Mouse (Mus musculus) CH12F3 (cell line): ENCODE data around the gene Lrrc55.
"Not testable (repeated sequence)": the region's sequence is repeated elsewhere in the genome, so short reads cannot be mapped to it uniquely, and the experiment has no call there.

Source experiments
- in situ Hi-C: fragments of 300-500 bp; cut with MboI; formaldehyde crosslinking; loops from 2 replicates; pipeline ENCODE4 v1.14.3; 2020; ENCODE audit warnings: low sequenced_read_pairs

Gene Lrrc55

DNA sequence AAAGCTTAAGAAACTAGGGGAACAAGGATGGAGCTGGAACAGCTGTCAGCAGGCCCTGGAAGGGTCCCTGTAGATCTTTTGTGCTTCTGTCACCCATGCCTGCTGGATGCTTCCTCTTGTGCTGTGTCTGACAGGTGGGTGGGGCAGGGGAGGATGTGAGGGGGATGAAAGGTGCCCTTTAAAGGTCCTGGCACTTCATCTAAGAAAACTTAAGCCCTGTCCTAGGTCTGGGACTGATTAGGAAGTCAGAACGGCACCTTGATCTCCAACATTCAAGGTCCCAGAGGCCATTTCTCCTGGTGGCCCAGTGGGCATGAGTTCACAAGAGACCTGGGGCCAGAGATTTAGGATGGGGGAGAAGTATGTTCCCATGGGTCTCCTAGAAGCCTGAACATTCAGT, at the start of gene Lrrc55:
Gene Lrrc55 (minus strand): TSS at position 297 of the 400 bp plus-strand sequence.
- in situ Hi-C loops: no loop called here

DNA sequence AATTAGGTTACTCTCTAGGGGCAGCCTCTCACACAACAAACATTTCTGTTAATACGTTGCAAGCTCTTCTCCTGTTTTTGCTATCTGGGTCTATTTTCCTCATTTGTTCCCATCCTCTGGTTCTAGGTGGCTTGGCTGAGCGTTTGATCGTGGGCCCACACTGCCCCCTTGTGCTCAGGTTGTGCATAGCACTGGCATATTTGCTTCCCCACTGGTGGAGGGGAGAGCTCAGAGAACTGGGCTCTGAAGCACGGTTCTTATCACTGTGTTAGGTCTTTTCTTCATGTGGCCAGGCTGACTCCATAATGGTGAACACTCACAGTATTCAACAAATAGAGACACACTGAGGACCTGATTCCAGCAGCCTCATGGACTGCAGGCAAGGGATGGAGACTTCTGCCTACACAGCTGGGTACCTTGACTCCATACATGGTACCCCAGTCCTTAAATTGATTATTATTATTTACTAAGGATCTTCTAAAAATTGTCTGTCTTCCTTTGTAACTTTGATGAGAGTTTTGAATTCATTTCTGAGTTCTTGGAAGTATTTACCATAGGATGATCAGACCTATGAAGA, 49.6 kb upstream of the Lrrc55 start:
- in situ Hi-C loops: loop anchor here (5.0 kb wide), 1 partner anchor 124 kb away; no protein-coding TSS in a partner anchor

DNA sequence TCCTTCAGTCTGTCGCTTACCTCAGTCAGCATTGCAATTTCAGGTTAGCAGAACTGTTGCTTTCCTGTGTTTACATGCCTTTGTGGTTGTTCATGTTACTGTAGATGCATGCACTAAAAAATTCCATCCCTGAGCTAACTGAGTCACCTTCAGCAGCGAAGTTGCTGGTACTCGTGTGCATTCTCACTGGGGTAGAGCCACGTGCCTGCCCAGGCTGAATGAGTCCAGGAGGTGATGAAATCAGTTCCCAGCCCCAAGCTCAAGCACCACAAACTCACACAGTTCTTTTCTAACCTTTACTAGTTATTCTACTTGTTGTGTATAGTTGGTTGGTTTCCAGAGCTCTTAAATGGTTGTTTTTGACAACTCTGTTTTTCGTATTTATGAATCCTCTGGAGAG, 48.7 kb upstream of the Lrrc55 start:
- in situ Hi-C loops: loop anchor here (5.0 kb wide), 1 partner anchor 123 kb away; no protein-coding TSS in a partner anchor

GRCm38 (mm10) chr2:85238068-85238667, 41.2 kb upstream of the Lrrc55 start:
- in situ Hi-C loops: no loop called here

- in situ Hi-C loops: not testable (repeated sequence)
These were observed 40.2 kb upstream of the Lrrc55 start for GRCm38 (mm10) chr2:85237231-85237630.

DNA sequence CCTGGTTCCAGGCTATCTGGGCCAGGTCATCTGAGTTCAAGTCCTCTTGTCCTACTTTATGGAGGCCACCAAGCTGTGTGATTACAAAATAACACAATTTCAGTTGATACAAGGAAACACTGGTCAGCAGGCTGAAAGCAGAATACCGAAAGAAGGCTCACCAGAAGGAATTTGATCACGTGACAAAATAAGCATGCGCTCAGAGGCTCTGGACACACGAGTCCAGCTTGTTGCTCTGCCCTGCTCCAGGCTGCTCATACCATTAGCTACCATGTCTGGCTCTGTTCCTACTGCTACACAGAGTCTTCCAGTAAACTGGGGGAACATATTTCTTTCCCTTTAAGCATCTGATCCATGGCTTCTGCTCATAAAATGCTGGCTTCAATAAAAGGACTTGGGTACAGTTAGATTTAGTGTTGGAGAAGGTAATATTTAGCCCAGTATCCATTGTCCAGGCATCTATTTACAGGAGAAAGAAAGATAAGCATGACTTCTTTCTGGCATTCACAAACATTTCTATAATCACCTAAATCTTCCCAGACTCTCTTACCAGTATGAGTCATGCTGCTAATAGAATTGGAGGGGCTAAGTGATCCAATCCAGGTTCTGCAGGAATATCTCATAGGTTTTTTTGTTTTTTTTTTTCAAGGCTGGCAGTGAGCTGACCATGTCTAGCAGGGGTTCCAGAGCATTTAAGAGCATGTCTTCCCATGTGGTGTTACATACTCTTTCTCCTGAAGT, 33.9 kb upstream of the Lrrc55 start:
- in situ Hi-C loops: no loop called here

GRCm38 (mm10) chr2:85229606-85230005, 32.6 kb upstream of the Lrrc55 start:
- in situ Hi-C loops: no loop called here

DNA sequence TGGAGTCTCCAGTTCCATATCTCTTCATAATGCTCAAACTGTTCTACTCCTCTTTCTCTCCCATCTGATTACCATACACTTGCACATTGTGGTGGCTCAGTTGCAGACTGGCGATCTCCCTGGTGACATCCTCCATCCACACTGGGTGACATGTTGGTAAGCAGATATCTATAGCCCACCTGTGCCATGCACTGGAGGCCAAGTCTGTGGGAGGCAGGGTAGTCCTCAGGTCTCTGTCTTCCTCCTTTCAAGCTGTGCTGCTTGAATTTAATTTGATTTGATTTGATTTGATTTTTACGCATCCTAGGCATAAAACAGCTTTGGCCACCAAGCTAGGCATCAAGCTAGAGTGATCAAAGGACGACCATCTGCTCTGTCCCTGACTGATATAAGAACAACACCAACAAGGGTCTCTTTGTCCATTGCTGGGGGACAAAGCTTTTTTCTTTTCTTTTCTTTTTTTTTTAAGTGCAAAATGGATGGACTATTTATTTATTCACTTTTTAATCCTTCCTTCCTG, 30.9 kb upstream of the Lrrc55 start:
- in situ Hi-C loops: no loop called here

- in situ Hi-C loops: no loop called here
These were observed 27.5 kb upstream of the Lrrc55 start for GRCm38 (mm10) chr2:85224221-85225179.

DNA sequence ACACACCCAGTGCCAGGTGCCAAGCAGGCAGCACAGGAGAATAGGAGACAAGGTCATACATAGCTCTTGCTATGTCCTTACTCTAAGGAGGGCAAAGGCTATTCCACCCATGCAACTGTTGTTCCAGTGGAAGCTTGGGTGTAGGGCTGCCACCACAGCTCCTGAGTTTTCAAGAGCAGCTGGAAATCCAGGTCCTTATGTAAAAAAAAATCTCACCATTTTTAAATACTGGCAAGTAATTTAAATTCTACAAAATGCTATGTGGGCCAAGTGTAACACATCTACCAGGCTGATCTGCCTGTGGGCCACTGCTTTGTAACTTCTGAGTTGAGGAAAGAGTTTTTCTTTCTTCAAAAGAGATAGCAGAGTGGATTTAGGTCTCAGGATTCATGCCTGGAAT, 19.6 kb upstream of the Lrrc55 start:
- in situ Hi-C loops: no loop called here

DNA sequence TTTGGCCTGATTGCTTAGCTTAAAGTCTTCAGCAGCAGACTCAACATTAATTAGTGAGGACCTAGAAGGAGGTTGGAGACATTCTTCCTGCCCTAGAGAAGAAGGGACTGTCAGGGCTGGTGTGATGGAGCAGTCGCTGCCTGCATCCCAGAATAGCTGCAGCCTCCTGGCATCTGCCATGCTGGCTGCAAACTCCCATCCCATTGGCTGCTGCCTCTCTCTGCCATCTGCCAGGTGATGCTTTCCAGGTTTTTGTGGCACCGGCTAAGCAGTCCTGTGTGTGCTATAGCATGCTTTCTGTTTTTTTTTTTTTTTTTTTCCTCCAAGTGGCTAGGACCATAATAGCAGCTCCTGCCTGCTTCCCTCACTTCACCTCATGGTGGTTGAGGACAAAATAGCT, 16.7 kb upstream of the Lrrc55 start:
- in situ Hi-C loops: no loop called here

DNA sequence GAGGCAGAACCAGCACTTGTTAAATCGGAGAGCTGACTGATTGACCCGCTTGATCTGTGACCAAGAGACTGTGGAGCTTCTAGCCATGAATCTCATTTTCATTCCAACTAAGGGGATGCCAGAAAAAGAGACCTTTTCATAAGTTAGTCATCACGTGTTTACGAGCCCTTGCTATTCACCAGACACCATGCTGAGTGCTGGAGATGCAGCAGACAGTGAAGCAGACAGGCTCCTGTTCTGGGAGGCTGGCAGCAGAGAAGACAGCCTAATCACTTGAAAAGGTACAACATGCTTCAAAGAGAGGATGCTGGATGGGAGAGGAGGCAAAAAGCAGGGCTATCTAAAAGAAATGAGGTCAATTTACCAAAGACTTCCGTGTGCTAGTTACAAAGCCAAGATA, 12.3 kb upstream of the Lrrc55 start:
- in situ Hi-C loops: no loop called here

DNA sequence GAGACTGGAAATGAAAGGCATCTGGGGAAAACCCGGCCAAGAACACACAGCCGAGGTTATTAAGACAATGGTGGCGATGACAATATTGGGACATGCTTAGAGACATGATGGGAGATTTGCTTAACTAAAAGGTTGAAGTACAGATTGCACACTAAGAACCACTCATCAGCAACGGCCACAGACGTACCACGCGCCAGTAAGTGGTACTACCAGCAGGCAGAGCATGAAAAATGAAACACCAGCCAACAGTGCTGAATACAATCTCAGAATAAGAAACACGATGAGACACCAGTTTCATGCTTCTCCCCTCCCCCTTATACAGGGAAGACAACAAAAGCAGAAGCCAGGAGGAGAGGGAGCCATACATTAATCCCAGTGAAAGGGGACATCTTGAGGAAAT, 8.2 kb upstream of the Lrrc55 start:
- in situ Hi-C loops: no loop called here

- in situ Hi-C loops: no loop called here
These were observed 1.3 kb upstream of the Lrrc55 start for GRCm38 (mm10) chr2:85198011-85198965.

DNA sequence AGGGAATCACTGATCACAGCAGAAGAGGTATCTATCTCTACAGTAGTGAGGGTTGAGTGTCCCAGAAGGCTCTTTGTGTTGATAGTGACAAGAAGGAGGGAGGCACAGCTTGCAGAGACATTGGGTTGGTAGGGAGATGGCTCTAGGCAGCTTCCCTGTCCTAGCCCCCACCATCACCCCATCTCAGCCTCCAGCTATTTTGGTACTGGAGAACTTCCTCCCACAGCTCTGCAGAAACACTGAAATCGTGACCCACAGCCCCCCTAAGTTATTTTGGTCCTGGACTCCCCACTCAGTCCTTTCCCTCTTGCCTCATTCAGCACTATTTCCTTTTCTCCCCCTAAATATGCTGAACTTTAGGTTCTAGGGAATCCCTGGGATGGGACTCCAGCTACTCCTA, 2.4 kb downstream of the Lrrc55 start:
- in situ Hi-C loops: no loop called here

DNA sequence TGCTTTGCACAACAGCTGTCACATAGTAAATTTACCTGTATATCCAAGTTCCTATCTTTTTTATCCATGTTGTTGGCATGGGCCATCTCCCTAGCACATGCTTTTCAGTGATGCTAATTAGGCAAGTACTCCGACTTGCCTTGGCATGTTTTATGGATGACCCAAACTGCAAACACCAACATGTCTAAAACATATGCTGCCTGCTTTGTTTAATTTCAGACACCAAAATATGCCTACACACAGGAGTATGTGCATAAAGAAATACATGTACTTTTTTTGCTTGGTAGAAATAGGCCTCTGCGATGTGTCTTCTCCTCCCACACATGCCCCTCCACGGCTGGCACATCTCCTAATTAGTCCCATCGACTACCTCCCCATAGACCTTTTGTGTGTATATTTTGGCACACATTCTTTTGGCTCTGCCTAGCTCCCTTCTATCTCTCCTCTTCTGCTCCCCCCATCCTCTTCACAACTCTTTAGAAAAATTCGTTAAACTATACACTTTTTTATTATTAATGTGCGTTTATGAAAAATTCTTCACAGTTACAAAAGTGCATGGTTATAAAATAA, 9.3 kb downstream of the Lrrc55 start:
- in situ Hi-C loops: no loop called here

- in situ Hi-C loops: no loop called here
These were observed 18.7 kb downstream of the Lrrc55 start for GRCm38 (mm10) chr2:85178139-85178800.

DNA sequence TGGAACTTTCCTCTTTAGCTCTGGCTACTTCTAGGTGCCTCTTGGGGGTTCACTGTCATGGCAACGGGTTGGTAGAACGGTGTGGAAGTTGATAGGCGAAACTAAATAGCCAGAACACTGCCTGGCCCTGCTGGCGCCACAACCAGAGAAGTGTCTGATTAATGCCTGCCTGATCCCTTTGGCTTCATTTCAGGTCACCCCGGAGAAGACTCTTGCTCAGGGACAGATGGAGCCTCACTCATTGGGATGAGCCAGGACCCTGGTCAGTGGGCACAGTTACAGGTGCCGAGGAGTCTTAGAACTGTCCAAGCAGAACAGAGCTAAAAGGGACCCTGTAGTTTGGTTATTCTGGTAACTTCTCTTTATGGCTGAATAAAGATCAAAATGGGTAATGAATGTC, 23.5 kb downstream of the Lrrc55 start:
- in situ Hi-C loops: no loop called here

DNA sequence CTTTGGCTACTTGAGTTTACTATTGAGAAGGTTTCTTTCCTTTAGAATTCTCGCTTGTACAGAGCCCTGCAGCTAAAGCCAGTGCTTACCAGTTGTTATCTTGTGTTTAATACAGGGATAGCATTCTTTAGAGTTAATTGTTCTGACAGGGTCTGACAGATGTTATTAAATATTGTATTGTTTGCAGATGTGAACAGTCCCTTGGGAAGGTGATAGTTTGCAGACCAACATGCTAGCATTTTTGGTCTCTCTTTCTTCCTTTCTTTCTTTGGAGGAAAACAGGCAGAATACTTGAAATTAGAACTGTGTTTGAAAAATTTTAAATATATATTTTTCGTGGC, 24.3 kb downstream of the Lrrc55 start:
- in situ Hi-C loops: no loop called here
